Mouse (Mus musculus) gonadal fat pad, adult 2 months (tissue): ENCODE results near the gene Acvr1. TPM values are rescaled to one million over a fixed set of nuclear protein-coding genes. Genes with fewer than 3 reads are reported as not detected.

ENCODE experiments used
- DNase-seq: peaks from one replicate; pipeline ENCODE4 v3.0.0-alpha.2; 2012; ENCODE audit warnings: low read depth
- polyA plus RNA-seq: library from polyadenylated mRNA; depleted of rRNA; stranded (reverse); fragments of >200 nt; gene quantifications from 2 replicates; pipeline ENCODE4 v1.2.3, GENCODE M21; 2012

The Acvr1 gene
- polyA plus RNA-seq, 1 experiment, result 7.8 TPM

DNA sequence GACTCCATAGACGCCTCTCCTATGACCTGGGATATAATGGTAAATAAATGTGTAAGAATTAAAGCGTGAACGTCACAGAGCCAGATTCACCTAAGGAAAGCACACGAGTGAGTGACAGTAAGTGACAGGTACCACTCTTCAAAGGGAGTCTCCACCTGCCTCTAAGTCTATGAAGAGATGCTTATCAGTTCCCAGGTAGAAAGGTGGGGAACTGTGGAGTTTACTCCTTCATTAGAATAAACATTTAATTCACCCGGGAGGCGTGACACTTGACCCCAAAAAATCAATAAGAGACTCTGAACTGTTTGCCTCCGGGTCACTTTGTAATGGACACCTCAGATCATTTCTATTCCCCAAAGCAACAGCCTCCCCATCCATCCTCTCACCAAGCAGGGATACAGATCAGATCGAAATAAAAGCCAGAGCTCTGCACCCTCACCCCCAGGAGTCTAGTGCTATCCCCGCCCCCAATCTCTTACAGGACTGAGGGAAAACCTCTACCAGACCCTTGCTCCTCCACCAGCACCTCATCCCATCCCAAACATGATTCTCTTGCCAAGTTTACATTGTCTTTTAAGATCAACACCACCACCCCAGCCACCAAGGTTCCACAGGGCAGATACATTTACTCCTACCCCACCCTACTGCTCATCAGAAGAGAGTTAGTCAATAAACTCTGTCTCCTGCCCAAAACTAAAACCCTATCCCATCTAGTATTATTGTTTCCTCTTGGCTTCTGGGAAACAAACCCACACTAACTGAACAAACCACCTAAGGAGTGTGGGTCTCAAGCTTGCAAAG is 9.7 kb downstream of the Acvr1 start:
- no peak for DNase-seq

- no peak for DNase-seq
Measured at GRCm38 (mm10) chr2:58552296-58552695, 14.7 kb downstream of the Acvr1 start.

DNA sequence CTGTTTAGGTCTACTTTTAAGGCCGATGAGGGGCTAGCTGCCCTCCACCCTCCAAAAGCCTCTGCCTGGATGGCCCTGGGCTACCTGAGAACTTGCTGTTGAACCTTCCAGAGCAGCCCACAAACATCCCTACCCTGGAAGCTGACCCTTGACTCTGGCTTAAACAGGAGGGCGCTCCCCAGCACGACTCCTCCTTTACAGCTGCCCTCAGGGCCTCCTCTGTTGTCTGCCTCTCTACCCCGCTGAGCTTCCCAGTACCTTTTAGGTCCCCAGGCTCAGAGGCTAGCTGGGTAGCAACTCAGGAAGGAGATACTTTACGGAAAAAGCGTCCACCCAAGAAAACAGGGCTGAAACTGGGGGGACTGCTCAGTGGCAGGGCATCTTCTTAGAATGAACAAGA is 15.1 kb downstream of the Acvr1 start:
- DNase-seq, result no peak

DNA sequence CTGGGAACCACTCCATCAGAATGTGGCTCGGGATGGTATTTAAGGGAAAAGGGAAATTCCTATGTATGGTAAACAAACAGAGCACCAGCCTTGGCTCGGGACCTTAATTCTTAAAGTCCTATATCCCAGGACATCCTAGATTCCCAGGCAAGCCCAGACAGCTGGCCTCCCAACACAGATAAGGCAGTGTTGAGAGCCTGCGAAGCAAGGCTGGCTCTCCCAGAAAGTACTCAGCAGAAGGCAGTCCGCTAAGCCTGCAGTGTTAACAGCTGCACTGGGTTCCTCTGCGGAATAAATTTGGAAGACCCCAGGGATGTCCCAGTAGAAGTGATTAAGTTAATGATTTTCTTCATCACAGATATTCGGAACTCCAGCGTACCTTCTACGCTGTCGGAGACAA is 16.5 kb downstream of the Acvr1 start:
- DNase-seq, result no peak

DNA sequence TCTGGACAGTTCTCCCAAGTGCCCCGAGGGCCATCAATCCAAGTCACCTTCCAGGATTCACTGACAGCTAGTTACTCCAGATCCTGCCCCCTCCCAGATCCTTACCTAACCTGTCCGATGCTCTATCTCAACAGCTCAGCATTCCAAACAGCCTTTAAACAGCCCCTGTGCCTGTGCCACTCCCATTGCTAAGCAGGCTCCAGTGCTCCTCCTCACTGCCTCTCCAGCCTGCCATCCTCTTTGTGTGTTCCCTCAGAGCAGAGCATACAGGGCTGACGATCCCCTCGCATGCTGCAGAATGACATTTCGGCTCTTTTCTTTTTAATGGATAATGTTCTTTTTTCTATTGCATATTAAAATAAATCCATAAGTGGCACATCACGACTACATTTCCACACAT is 17.0 kb downstream of the Acvr1 start:
- no peak for DNase-seq

GRCm38 (mm10) chr2:58548943-58549342 is 18.0 kb downstream of the Acvr1 start:
- DNase-seq, result no peak

DNA sequence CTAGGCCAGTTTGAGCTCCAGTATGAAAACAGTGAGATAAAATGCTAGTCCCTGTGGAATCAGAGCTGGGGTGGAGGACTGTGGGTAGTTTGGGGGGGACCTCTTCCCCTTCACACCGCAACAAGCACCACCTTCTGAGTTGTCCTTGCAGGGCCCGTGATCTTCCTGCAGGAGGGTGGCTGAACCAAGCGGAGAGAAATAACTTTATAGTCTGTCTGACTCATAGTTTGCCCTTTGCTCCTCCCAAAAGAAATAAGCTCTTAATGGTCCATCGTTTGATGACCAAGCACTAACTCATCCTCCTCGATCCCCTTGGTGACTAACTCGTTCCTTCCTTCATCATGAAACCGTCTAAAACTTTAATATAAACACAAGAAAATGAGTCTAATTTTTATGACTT is 20.7 kb downstream of the Acvr1 start:
- DNase-seq, result no peak

DNA sequence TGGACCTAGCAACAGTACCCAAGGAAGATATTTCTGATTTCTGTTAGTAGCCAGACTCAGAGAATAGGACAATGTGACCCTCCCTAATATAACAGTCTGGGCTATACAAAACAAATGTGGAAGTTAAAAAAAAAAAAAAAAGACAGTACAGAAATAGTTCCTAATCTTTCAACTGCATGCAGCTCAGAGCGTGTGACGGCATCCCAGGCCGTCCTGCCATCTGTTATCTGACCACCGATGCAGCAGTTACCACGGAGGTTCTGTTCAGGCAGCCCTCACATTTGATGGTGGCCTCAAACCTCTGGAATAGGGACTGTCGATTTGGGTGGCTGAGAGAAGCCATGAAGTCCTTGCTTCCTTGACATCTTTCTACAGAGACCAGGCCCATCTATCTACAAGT is 22.6 kb downstream of the Acvr1 start:
- DNase-seq, result no peak

DNA sequence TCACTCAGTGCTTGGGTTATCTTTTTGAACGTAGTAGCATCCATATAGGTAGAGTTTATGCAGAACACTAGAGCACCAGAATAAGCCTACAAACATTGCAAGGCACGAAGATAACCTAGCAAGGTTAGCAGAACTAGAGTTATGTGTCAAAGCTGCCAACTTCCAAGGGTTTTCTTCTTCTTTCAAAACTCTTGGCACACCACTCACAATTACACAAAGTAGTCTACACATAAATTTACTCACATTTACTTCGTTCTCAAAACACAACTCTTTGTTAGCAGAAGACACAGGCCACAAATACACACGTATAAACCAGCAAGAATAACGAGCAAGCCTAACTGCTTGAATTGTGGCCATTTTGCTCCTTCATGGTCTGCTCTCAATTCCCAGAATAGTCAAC is 23.7 kb downstream of the Acvr1 start:
- no peak for DNase-seq

- DNase-seq, result no peak
Measured at GRCm38 (mm10) chr2:58538196-58538595, 28.8 kb downstream of the Acvr1 start.

GRCm38 (mm10) chr2:58536796-58537195 is 30.2 kb downstream of the Acvr1 start:
- no peak for DNase-seq

DNA sequence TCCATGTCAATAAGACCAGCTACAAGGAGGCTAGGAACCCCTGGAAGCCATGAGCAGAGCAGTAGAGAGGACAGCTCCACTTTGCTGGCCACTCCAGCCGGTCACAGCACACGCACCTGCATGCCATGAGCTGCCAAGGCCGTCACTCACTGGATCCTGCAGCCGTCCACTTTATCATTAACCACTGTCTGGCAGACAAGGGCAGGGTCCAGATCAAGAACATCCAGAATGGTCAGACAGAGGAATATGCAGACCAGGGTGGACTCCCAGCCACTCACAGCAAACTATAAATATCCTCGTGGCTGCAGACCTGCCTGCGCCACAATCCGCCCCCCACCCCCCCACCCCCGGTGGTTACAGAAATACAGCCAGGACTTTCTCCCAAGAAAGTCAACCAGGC is 31.7 kb downstream of the Acvr1 start:
- no peak for DNase-seq

DNA sequence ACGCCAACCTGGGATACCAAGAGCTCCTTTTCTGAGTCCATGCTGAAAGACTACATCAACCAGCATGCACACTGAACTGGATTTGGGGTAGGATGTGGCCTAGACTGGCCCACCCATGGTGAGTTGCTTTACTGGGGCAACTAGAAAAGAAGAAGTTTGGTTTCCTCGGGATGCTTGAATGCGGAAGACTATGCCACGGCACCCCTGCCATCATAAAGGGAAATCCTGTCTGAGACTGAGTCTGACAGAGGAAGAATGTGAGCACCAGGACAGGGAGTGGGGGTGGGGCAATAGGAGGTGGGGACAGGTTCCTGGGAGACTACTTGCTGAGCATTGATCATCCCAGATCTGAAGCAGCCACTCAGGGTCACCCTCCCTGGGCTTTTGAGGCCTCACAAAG is 32.6 kb downstream of the Acvr1 start:
- DNase-seq, result no peak

DNA sequence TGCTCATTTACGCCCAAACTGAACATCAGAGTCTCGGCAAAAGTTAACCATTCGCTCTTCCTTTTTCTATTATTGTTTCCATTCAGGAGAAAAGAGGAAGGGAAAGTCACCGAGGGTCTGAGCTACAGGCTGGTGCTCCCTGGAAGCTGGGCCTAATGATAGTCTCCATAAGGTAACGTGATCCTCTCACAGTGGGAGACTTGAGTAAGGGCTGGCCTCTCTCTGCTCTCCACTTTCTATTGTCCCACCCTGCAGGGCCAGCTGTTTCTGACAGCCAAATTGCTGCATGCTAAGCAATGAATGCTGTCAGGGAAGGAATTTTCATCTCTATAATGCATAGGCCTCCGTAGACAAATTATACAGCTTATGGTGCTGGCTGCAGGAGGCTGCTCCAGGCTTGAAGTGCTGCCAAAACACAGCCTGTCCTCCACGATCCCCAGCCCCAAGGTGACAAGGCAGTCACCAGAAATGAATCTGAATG is 33.4 kb downstream of the Acvr1 start:
- DNase-seq, result no peak

DNA sequence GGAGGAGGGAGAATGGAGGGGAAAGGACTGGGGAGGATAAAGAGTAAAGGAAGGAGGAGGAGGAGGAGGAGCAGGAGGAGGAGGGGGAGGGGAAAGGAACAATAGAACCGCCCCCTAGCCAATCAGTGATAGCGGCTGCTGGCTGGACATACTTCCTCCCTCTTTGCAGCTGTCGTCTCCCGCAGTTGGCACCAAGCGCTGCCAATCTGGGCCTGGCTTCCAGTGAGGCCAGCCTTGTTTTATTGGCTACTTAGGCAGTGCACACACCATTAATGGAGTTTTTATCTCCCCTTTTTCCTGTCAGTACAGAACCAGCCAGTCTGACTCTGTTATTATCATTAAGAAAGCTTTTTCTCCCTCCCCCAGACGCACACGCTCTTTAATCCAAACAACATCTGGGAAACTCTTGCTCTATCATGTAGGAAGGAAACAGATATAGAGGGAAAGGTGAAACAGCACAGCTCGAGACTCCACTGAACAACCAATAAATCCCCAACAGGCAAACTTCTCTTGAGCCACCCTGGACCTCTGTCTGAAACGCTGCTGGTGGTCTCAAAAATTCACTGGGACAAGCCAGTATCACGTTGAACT is 34.6 kb downstream of the Acvr1 start:
- DNase-seq, result no peak

- no peak for DNase-seq
Measured at GRCm38 (mm10) chr2:58530521-58530920, 36.4 kb downstream of the Acvr1 start.

DNA sequence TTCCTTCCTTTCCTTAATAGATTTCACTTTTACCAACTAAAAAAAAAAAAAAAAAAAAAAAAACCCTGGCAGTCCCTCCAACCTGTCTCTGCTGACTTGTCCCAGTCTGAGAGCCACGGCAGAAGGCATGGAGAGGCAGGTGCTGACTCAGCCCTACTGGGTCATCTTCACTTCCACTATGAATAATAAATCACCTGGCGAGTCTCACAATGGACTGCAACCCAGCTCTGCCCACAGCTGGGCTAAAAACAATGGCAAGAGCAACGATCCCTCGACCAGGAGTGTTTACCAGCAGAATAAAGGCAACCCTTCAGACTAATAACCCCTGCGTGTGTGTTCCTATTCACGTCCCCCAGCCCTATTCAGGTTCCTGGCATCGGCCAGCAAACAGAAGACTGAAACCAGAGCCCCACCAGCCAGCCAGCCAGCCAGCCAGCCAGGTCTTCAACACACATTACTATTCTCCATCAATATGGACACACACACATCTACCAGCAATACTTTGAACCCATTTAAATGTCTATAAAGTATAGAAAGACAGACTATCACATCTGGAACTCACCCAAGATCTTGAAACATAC is 37.0 kb downstream of the Acvr1 start:
- DNase-seq, result no peak

DNA sequence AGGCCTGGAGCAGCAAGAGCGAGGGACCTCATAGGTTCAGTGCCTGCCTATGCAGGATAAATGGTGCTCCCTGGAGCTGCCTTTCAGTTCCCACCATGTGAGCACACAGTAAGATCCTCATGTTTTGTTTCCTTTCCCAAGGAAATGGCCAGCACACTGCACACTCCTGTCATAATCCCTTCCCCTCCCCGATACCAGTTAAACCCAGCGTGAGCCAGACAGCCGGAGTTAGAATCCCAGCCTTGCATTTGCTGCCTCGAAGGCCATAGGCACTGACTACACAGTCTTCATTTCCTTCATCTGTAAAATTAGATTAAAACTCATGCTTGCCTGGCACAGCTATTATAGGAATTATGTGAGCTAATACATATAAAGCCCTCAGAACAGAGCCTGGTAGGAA is 37.6 kb downstream of the Acvr1 start:
- no peak for DNase-seq

DNA sequence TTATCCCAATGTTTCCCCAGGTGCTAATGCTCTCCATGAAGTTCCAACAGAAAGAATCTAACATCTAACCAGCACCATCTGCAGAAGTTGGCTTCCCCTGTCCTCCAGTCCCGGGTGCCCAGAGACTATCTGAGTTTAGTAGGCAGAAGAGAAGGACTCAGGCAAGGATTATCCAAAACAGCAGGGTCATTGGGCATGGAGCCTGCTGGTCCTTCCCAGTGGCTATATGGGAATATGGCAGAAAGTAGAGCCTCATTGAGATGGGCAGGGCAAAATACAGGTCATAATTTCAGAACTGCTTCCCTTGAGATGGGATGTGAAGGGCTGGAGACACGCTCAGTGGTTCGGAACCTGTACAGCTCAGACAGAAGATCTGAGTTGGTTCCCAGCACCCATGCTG is 39.2 kb downstream of the Acvr1 start:
- no peak for DNase-seq

DNA sequence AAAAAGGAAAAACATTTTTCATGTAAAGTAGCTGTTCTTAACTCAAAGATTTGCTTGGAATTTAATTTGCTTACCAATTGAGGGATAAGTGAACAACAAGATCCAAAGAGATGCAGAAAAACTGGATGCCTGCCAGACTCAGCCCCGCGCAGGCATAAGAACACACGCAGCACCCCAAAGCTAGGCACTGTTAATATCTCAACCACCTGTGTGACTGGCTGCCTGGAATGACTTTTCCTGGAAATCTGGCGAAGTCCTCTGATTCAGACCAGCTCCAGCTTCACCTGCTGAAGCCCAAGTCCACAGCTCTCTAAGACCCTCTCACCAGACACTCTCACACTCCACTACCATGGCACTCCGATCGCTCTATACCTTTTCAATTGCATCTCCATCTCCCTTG is 42.6 kb downstream of the Acvr1 start:
- no peak for DNase-seq

DNA sequence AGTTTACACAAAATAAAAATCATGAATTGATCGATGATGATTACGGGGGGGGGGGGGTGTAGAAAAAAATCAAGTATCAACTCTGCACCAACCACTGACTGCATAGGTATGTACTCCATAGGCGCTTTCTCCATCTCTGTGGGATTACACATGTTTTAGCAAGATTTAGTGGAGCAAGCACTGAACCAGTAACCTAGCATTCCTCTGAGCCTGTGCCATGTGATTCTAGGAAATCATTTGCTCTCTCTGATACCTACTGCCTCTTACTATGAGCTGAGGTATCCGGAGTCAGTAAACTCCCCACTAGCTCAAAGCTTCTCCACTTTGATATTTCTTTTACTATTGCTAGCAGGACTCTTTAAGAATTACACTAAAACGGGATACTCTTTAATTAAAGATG is 43.1 kb downstream of the Acvr1 start:
- DNase-seq, result no peak

GRCm38 (mm10) chr2:58523097-58523496 is 43.9 kb downstream of the Acvr1 start:
- peak; percentile 73 for DNase-seq

DNA sequence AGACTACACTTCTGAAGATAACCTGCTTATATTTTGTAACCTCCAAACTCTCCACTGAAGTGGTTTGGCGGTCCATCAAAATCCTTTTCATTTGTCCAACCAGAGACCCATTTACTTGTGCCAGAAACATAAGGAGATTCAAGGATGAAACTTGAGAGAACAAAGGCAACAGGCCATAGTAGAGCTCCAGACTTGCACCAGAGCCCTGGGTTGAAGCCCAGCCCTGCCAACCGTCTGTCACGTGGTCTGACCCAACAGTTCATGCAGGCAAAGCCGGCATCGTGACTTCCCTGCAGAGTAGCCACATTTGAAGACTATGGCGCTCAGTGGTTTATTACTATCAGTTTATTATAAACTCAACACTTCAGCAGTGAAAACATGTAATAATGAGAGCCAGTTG is 45.3 kb downstream of the Acvr1 start:
- no peak for DNase-seq
